Mouse (Mus musculus): Measurements from ENCODE around the gene Myo15b.
A peak's percentile ranks its signal among the peaks of the same experiment; 100 is the strongest.

DNA sequence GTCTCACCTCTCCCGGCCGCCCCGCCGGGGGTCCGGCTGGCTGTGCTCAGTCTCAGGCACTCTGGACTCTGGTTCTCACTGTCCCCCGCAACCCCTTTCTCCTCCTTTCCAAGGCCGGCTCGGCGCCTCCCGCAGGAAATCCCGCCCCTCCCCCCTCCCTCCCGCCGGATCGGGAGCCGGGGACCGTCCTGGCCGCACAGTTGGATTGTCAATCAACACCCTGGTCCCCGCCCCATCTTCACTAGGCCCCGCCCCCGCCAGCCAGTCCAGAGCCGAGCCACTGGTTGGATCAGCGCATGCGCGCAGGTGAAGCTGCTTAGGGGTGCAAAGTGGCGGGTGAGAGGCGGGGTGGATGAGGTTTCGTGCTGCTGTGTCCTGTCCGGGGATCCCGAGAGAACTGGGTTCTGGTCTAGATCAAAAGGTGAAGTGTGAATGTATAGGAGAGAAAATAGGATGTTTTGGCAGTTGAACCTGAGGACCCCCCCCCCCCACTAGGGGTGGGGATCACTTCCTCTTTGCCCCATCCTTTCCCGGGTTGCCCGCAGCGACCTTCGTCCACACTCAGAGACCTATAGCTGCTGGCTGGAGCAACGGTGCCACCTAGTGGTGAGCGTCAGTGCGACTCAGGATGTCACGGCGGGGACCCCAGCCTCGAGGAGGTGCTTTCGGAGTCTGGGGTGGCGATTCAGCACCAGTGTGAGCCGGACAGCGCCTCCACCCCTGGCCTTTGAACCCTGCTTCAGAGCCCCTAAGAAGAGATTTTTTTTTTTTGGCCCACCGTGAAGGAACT, 44.5 kb upstream of the Myo15b start, which contains the start of gene Caskin2:
- TF ChIP-seq CTCF (IDR thresholded peaks at IDR 0.05; ENCODE audit: low read depth, low read length) (peak; percentile 95), POLR2A (IDR thresholded peaks at IDR 0.05; ENCODE audit: extremely low read depth, insufficient read depth, low read length) (peak; percentile 77)

Data from liver, adult 2 months (tissue).